Mouse (Mus musculus): ENCODE results near the gene Rnf19b. TPM values are rescaled to one million over a fixed set of nuclear protein-coding genes. Genes with fewer than 3 reads are reported as not detected.

Rnf19b gene
- total and polyA plus RNA-seq, 3 experiments: 10.8 to 76.9 (median 42.8) TPM

DNA sequence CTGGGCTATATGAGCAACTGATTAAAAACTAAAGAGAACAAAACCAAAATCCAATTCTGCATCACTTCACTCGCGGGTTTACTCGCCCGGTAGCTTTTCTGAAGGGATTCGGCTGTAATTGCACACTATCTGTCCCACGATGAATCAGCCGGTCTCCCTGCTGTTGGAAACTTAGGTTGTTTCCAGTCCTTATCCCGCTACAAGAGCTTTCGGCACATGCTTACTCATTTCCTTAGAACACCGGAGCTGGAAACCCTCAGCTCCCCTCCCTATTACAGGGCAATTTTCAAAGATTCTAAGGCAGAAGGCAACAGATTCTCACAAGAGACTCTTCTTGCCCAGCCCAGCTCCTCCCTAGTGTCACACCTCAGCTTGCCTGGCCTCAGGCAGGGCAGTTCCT, 40.9 kb upstream of the Rnf19b start:
- Histone ChIP-seq H3K27me3 (ENCODE audit: insufficient read depth, low read length) (peaks cover 28% of the 10 kb centered on the region), H3K36me3 (replicated peaks) (peaks cover 13% of the 10 kb centered on the region), H3K4me3 (ENCODE audit: low read depth, low read length) (no peak overlapping the region), H3K4me1 (ENCODE audit: insufficient read depth, low read depth, low read length) (peaks cover 9% of the 10 kb centered on the region), H3K9me3 (replicated peaks) (no peaks in the 10 kb centered on the region)
- ATAC-seq (ENCODE audit: extremely low read depth, insufficient number of reproducible peaks, low FRiP score, poor library complexity, severe bottlenecking) (no peak), DNase-seq (ENCODE audit: low spot score) (no peak)
- TF ChIP-seq GATA2 (IDR thresholded peaks at IDR 0.05; ENCODE audit: borderline replicate concordance, low read depth, low read length) (no peak), GATA1 (IDR thresholded peaks at IDR 0.05; ENCODE audit: borderline replicate concordance, low read length) (no peak), CTCF (IDR thresholded peaks at IDR 0.05; ENCODE audit: low read depth, low read length) (no peak), TAL1 (conservative IDR thresholded peaks at IDR 0.05; ENCODE audit: low read depth, low read length) (no peak), POLR2AphosphoS5 (IDR thresholded peaks at IDR 0.05; ENCODE audit: insufficient replicate concordance, low read depth, low read length) (no peak)

DNA sequence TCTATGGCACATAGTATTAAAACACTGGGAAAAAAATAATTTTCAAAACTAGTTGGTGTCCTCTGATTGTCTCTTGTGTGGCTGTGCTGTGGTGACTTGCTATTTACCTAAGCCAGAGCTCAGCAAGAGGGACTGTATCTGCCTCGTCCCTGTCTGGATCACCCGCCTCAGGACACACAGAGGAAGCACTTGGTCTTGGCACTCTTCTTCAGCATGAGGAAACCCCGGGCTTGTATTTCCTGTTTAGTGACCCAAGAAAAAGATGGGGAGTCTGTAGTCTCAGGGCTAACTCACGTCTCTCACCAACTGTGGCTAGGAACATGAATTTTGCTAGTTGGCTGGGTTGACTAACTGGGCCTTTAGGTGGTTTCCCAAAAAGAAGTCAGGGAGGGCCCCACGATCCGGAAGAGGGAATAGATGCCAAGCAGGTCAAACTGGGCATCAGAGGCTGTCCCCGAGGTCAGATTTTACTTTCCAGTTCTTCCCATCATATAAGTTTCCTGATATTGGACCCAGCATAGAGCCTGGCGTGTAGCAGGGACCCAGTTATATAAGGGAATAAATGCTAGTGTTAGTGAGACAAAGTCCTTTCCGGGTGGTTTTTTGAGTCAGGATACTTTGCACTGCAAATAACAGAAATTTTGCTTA, 39.2 kb upstream of the Rnf19b start:
- no peak overlapping the region for H3K4me3 ChIP-seq (ENCODE audit: low read depth, low read length)
- 0 out of 2 replicates have a peak, but pooled peaks cover 3% of the 10 kb centered on the region for H3K4me1 ChIP-seq (ENCODE audit: insufficient read depth, low read depth, low read length)
- H3K9me3 ChIP-seq (replicated peaks): no peaks in the 10 kb centered on the region
- no peaks in the 10 kb centered on the region for H3K36me3 ChIP-seq (replicated peaks)
- peaks cover 32% of the 10 kb centered on the region for H3K27me3 ChIP-seq (ENCODE audit: insufficient read depth, low read length)
- DNase-seq (ENCODE audit: low spot score) (no peak), ATAC-seq (ENCODE audit: extremely low read depth, insufficient number of reproducible peaks, low FRiP score, poor library complexity, severe bottlenecking) (no peak)
- no peak for TF ChIP-seq GATA2 (IDR thresholded peaks at IDR 0.05; ENCODE audit: borderline replicate concordance, low read depth, low read length)
- TF ChIP-seq GATA1 (IDR thresholded peaks at IDR 0.05; ENCODE audit: borderline replicate concordance, low read length): no peak
- TF ChIP-seq POLR2AphosphoS5 (IDR thresholded peaks at IDR 0.05; ENCODE audit: insufficient replicate concordance, low read depth, low read length): no peak
- TF ChIP-seq TAL1 (conservative IDR thresholded peaks at IDR 0.05; ENCODE audit: low read depth, low read length): no peak
- TF ChIP-seq CTCF (IDR thresholded peaks at IDR 0.05; ENCODE audit: low read depth, low read length): no peak

DNA sequence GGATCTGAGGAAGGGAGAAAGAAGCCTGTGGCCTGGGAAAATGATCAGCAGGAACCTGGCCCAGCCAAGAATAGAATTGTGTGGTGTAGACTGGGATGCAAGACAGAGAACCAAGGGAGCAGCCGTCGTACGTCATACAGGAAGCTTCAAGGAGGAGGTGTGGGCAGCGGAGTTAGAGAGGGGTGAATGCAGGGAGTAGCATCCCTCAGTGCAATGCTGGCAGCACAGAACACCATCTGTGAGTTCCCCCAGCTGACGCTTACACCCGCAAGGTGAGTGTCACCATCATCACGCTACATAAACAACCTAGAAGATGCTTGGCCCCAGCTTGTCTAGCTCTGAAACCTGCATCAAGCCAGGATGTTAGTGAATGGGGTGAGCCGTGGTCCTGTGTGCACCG, 38.3 kb upstream of the Rnf19b start:
- Histone ChIP-seq H3K4me3 (ENCODE audit: low read depth, low read length) (no peak overlapping the region), H3K36me3 (replicated peaks) (no peaks in the 10 kb centered on the region), H3K27me3 (ENCODE audit: insufficient read depth, low read length) (peaks cover 35% of the 10 kb centered on the region), H3K4me1 (ENCODE audit: insufficient read depth, low read depth, low read length) (peaks cover 6% of the 10 kb centered on the region), H3K9me3 (replicated peaks) (no peaks in the 10 kb centered on the region)
- no peak for ATAC-seq (ENCODE audit: extremely low read depth, insufficient number of reproducible peaks, low FRiP score, poor library complexity, severe bottlenecking)
- TF ChIP-seq CTCF (IDR thresholded peaks at IDR 0.05; ENCODE audit: low read depth, low read length) (no peak), POLR2AphosphoS5 (IDR thresholded peaks at IDR 0.05; ENCODE audit: insufficient replicate concordance, low read depth, low read length) (no peak), TAL1 (conservative IDR thresholded peaks at IDR 0.05; ENCODE audit: low read depth, low read length) (no peak)
- no peak for DNase-seq (ENCODE audit: low spot score)

DNA sequence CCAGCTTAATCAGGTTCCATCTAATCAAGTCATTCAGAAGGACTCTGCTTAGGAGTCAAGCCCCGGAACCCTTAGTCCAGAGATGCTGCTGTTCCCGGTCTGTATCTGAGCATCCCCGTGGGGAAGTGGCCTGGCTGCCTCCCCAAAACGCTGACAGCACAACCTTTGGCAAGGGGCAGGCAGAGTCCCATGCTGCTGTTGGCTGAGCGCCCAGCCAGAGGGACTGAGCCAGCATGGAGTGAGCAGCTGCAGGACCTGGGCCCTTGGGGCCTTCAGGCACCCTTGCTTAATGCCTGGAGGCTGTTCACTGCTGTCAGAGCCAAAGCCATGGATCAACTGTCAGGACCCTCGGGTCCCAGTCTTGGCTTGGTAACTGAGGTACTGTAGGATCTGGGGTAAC, 37.6 kb upstream of the Rnf19b start:
- no peak overlapping the region for H3K4me3 ChIP-seq (ENCODE audit: low read depth, low read length)
- DNase-seq (ENCODE audit: low spot score): no peak
- H3K36me3 ChIP-seq (replicated peaks): no peaks in the 10 kb centered on the region
- H3K27me3 ChIP-seq (ENCODE audit: insufficient read depth, low read length): peaks cover 38% of the 10 kb centered on the region
- peaks cover 9% of the 10 kb centered on the region for H3K4me1 ChIP-seq (ENCODE audit: insufficient read depth, low read depth, low read length)
- no peaks in the 10 kb centered on the region for H3K9me3 ChIP-seq (replicated peaks)
- ATAC-seq (ENCODE audit: extremely low read depth, insufficient number of reproducible peaks, low FRiP score, poor library complexity, severe bottlenecking): no peak
- no peak for TF ChIP-seq GATA2 (IDR thresholded peaks at IDR 0.05; ENCODE audit: borderline replicate concordance, low read depth, low read length)

DNA sequence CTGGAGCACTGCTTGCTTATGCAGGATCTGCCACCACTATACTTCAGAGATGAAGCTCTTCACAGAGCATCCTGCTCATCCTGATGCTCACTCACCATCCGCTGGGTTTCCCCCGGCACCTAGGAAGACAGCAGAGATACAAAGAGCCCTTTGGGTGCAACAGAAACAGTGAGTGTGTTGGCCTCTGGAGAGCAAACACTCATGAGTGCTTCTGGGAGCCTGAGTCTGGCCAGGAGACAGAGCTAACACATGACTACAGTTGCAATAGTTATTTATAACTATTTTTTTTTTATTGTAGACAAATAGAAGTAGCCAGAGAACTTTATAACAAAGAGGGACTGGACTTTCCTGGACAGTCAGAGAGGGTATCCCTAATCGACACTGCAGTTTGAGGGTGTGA, 36.6 kb upstream of the Rnf19b start:
- Histone ChIP-seq H3K36me3 (replicated peaks) (no peaks in the 10 kb centered on the region), H3K4me3 (ENCODE audit: low read depth, low read length) (no peak overlapping the region), H3K4me1 (ENCODE audit: insufficient read depth, low read depth, low read length) (peaks cover 6% of the 10 kb centered on the region), H3K9me3 (replicated peaks) (no peaks in the 10 kb centered on the region), H3K27me3 (ENCODE audit: insufficient read depth, low read length) (peaks cover 35% of the 10 kb centered on the region)
- TF ChIP-seq TAL1 (conservative IDR thresholded peaks at IDR 0.05; ENCODE audit: low read depth, low read length) (no peak), POLR2AphosphoS5 (IDR thresholded peaks at IDR 0.05; ENCODE audit: insufficient replicate concordance, low read depth, low read length) (no peak), GATA1 (IDR thresholded peaks at IDR 0.05; ENCODE audit: borderline replicate concordance, low read length) (no peak), CTCF (IDR thresholded peaks at IDR 0.05; ENCODE audit: low read depth, low read length) (no peak), GATA2 (IDR thresholded peaks at IDR 0.05; ENCODE audit: borderline replicate concordance, low read depth, low read length) (no peak)
- ATAC-seq (ENCODE audit: extremely low read depth, insufficient number of reproducible peaks, low FRiP score, poor library complexity, severe bottlenecking) (no peak), DNase-seq (ENCODE audit: low spot score) (no peak)

DNA sequence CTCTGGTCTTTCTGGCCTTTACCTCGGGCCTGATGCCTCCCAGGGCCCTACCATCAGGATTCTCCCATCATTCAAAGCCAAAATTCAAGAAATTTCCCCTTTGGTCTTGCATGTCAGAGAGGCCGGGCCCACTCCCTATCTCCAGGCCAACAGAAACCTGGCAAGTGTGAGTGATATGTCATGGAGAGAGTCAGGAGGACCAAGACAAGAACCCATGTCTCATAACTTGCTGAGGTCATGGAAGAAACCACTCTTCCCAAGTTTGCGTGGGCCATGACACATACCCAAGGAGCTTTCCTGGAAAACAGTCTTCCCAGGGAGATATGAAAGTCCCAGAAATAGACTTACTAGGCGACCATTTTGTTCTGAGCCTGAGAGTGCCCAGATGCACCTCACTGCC, 36.2 kb upstream of the Rnf19b start:
- Histone ChIP-seq H3K27me3 (ENCODE audit: insufficient read depth, low read length) (peaks cover 37% of the 10 kb centered on the region), H3K9me3 (replicated peaks) (no peaks in the 10 kb centered on the region), H3K36me3 (replicated peaks) (no peaks in the 10 kb centered on the region), H3K4me3 (ENCODE audit: low read depth, low read length) (no peak overlapping the region), H3K4me1 (ENCODE audit: insufficient read depth, low read depth, low read length) (peaks cover 6% of the 10 kb centered on the region)
- no peak for ATAC-seq (ENCODE audit: extremely low read depth, insufficient number of reproducible peaks, low FRiP score, poor library complexity, severe bottlenecking)
- TF ChIP-seq GATA2 (IDR thresholded peaks at IDR 0.05; ENCODE audit: borderline replicate concordance, low read depth, low read length) (no peak), GATA1 (IDR thresholded peaks at IDR 0.05; ENCODE audit: borderline replicate concordance, low read length) (no peak), POLR2AphosphoS5 (IDR thresholded peaks at IDR 0.05; ENCODE audit: insufficient replicate concordance, low read depth, low read length) (no peak), CTCF (IDR thresholded peaks at IDR 0.05; ENCODE audit: low read depth, low read length) (no peak), TAL1 (conservative IDR thresholded peaks at IDR 0.05; ENCODE audit: low read depth, low read length) (no peak)
- DNase-seq (ENCODE audit: low spot score): no peak

DNA sequence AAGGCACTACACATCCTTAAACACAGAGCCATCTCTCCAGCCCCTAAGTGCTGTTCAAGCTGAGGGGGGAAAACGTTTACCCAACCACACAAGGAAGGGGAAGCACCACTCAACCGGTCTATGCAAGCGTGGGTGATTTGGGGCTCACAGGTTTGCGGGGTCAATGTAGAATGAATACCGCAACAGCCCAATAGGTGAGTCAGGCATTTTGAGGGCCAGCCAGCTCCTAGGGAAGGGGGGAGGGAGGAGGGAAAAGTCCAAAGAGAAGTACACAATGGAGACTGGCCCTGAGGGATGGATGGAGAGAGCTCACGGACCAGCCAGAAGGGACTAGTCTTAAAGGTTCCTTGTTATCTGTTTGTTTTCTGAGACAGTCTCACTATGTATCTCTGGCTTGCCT, 34.2 kb upstream of the Rnf19b start:
- no peak for ATAC-seq (ENCODE audit: extremely low read depth, insufficient number of reproducible peaks, low FRiP score, poor library complexity, severe bottlenecking)
- H3K4me3 ChIP-seq (ENCODE audit: low read depth, low read length): no peak overlapping the region

More for the DNA sequence above, 34.2 kb upstream of the Rnf19b start:
- peaks cover 6% of the 10 kb centered on the region for H3K4me1 ChIP-seq (ENCODE audit: insufficient read depth, low read depth, low read length)
- H3K36me3 ChIP-seq (replicated peaks): no peaks in the 10 kb centered on the region
- no peaks in the 10 kb centered on the region for H3K9me3 ChIP-seq (replicated peaks)
- peaks cover 36% of the 10 kb centered on the region for H3K27me3 ChIP-seq (ENCODE audit: insufficient read depth, low read length)
- no peak for DNase-seq (ENCODE audit: low spot score)
- TF ChIP-seq GATA2 (IDR thresholded peaks at IDR 0.05; ENCODE audit: borderline replicate concordance, low read depth, low read length) (no peak), TAL1 (conservative IDR thresholded peaks at IDR 0.05; ENCODE audit: low read depth, low read length) (no peak), CTCF (IDR thresholded peaks at IDR 0.05; ENCODE audit: low read depth, low read length) (no peak), POLR2AphosphoS5 (IDR thresholded peaks at IDR 0.05; ENCODE audit: insufficient replicate concordance, low read depth, low read length) (no peak), GATA1 (IDR thresholded peaks at IDR 0.05; ENCODE audit: borderline replicate concordance, low read length) (no peak)
